Mouse (Mus musculus) spleen, adult 2 months (tissue): ENCODE data around the gene Lpp.

Experiments used
- CTCF ChIP-seq: fragments of 200-500 bp; IDR thresholded peaks from 2 replicates; pipeline ENCODE4 v1.5.1; 2011; ENCODE audit warnings: mild to moderate bottlenecking, inconsistent platforms; ENCODE audit not compliant: insufficient read depth, insufficient read length, insufficient replicate concordance; ENCODE audit errors: extremely low read depth
- POLR2A ChIP-seq: fragments of 200-500 bp; IDR thresholded peaks from 2 replicates; pipeline ENCODE4 v1.6.1; 2011; ENCODE audit warnings: low read depth, low read length, inconsistent platforms

- no peak for TF ChIP-seq CTCF
- no peak for TF ChIP-seq POLR2A
These were observed 556.9 kb downstream of the Lpp start for GRCm38 (mm10) chr16:24950112-24950743.
